Mouse (Mus musculus): ENCODE results near the gene Luc7l3. TPM values are rescaled to one million over a fixed set of nuclear protein-coding genes. Genes with fewer than 3 reads are reported as not detected.
A peak's percentile ranks its signal among the peaks of the same experiment; 100 is the strongest.

Luc7l3 gene
- polyA plus RNA-seq, 1 experiment from 2014 or later, result 68.5 TPM

DNA sequence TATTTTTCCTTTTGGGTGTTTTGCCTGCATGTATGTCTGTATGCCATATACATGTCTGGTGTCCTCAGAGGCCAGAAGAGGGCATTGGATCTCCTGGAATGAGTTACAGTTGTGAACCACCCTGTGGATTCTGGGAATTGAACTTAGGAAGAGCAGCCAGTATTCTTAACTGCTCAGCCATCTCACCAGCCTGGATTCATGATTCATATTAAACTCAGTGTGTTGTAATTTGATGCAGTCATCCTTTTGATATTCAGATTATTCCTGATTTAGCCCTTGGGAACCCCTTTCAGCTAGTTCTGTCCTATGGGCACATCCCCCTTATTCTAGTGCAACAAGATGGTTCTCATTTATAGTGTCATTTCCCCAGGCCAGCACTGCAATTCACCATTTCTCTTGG, 14.8 kb upstream of the Luc7l3 start:
- no peak overlapping the region for H3K9ac ChIP-seq
- H3K27ac ChIP-seq (replicated peaks), result no peak overlapping the region
- ATAC-seq (ENCODE audit: extremely low read depth, insufficient number of reproducible peaks, low FRiP score, low TSS enrichment), result no peak
- no peak overlapping the region for H3K4me2 ChIP-seq
- H3K4me3 ChIP-seq, result no peak overlapping the region
- peaks cover 23% of the 10 kb centered on the region for H3K4me1 ChIP-seq
- no peaks in the 10 kb centered on the region for H3K27me3 ChIP-seq (replicated peaks)
- H3K36me3 ChIP-seq, result peaks cover 73% of the 10 kb centered on the region
- H3K9me3 ChIP-seq, result no peaks in the 10 kb centered on the region

GRCm38 (mm10) chr11:94334386-94334968, 12.7 kb upstream of the Luc7l3 start:
- peaks cover 41% of the 10 kb centered on the region for H3K4me1 ChIP-seq
- H3K9ac ChIP-seq, result peak overlapping the region; percentile 8; the same call in 1 of the 2 replicates
- ATAC-seq (ENCODE audit: extremely low read depth, insufficient number of reproducible peaks, low FRiP score, low TSS enrichment), result no peak
- H3K36me3 ChIP-seq, result peaks cover 54% of the 10 kb centered on the region
- H3K27me3 ChIP-seq (replicated peaks), result no peaks in the 10 kb centered on the region
- peak overlapping the region; percentile 5; the same call in 1 of the 2 replicates for H3K4me2 ChIP-seq
- no peak overlapping the region for H3K27ac ChIP-seq (replicated peaks)
- 78% methylated on average over 8 of the region's 8 CpGs for WGBS
- no peak overlapping the region for H3K4me3 ChIP-seq
- H3K9me3 ChIP-seq, result no peaks in the 10 kb centered on the region

GRCm38 (mm10) chr11:94332726-94333125, 10.9 kb upstream of the Luc7l3 start:
- H3K9me3 ChIP-seq, result no peaks in the 10 kb centered on the region
- no peak overlapping the region for H3K27ac ChIP-seq (replicated peaks)
- 90% methylated on average over 6 of the region's 6 CpGs for WGBS
- H3K36me3 ChIP-seq, result peaks cover 37% of the 10 kb centered on the region
- no peak overlapping the region for H3K4me3 ChIP-seq
- H3K4me1 ChIP-seq, result peaks cover 49% of the 10 kb centered on the region
- H3K9ac ChIP-seq, result no peak overlapping the region
- no peak overlapping the region for H3K4me2 ChIP-seq
- no peaks in the 10 kb centered on the region for H3K27me3 ChIP-seq (replicated peaks)
- ATAC-seq (ENCODE audit: extremely low read depth, insufficient number of reproducible peaks, low FRiP score, low TSS enrichment), result no peak

DNA sequence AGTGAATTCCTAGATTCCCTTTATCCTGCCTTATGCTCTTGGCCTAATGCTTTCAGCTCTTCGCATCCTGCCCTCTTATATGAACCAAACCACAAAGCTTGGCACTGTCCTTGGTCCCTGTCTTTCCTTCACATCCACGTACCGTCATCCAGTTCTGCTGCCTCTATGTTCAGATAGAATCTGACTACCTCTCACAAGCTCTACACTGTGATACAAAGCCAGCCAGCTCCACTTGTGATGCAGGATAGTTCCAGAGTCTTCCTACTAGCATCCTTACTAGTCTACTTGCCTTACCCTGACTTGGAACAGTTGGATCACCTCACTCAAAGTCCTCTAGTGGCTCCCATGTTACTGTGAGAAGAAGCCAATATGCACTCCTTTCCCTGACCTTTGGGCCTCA, 8.4 kb upstream of the Luc7l3 start:
- Histone ChIP-seq H3K4me1 (peaks cover 57% of the 10 kb centered on the region), H3K27me3 (replicated peaks) (no peaks in the 10 kb centered on the region), H3K9me3 (no peaks in the 10 kb centered on the region), H3K9ac (peak overlapping the region; percentile 37; the same call in 1 of the 2 replicates), H3K36me3 (peaks cover 14% of the 10 kb centered on the region), H3K27ac (replicated peaks) (no peak overlapping the region), H3K4me3 (0 out of 2 replicates have a peak overlapping the region, but pooled peaks have one; percentile 3), H3K4me2 (peak overlapping the region; percentile 78; the same call in 1 of the 2 replicates)
- no peak for ATAC-seq (ENCODE audit: extremely low read depth, insufficient number of reproducible peaks, low FRiP score, low TSS enrichment)
- 92% methylated on average over 3 of the region's 3 CpGs for WGBS

DNA sequence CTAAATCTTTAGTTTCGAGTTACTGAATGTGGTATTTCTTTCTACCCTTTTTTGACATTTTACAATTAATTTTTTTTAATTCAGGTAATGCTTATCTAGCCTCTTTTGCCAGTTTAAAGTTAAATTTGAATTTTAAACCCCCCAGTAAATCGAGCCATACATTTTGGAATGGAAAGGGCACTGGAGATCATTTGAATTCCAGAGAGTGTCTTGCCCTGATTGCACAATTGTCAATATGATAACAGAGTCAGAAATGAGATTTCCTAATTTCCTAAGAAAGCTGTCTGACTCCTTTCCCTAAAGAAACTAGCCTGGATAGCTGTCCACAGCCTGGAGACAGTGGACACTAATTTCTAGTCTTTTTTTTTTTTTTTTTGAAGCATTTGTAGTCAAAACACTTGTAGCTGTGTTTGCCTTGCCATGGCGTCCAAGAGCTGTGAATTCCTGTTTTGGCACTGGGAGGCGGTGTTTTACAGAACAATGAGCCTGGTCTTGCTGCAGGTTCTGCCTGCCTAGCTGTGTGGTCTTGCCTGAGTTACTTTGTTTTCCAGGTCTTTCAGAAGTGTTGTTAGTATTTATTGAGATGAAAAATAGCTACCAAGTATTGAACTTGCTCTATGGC, 7.6 kb upstream of the Luc7l3 start:
- H3K9me3 ChIP-seq, result no peaks in the 10 kb centered on the region
- H3K36me3 ChIP-seq, result peaks cover 7% of the 10 kb centered on the region
- no peak overlapping the region; the same call in 1 of the 2 replicates for H3K27ac ChIP-seq (replicated peaks)
- WGBS, result 36% methylated on average over 4 of the region's 4 CpGs
- H3K4me2 ChIP-seq, result peak overlapping the region; percentile 78
- no peaks in the 10 kb centered on the region for H3K27me3 ChIP-seq (replicated peaks)
- peak overlapping the region; percentile 99 for H3K9ac ChIP-seq
- H3K4me3 ChIP-seq, result peak overlapping the region; percentile 89
- peaks cover 53% of the 10 kb centered on the region for H3K4me1 ChIP-seq
- no peak for ATAC-seq (ENCODE audit: extremely low read depth, insufficient number of reproducible peaks, low FRiP score, low TSS enrichment)

GRCm38 (mm10) chr11:94328644-94329025, 6.8 kb upstream of the Luc7l3 start:
- H3K4me1 ChIP-seq, result peaks cover 48% of the 10 kb centered on the region
- 1% methylated on average over 10 of the region's 10 CpGs for WGBS

DNA sequence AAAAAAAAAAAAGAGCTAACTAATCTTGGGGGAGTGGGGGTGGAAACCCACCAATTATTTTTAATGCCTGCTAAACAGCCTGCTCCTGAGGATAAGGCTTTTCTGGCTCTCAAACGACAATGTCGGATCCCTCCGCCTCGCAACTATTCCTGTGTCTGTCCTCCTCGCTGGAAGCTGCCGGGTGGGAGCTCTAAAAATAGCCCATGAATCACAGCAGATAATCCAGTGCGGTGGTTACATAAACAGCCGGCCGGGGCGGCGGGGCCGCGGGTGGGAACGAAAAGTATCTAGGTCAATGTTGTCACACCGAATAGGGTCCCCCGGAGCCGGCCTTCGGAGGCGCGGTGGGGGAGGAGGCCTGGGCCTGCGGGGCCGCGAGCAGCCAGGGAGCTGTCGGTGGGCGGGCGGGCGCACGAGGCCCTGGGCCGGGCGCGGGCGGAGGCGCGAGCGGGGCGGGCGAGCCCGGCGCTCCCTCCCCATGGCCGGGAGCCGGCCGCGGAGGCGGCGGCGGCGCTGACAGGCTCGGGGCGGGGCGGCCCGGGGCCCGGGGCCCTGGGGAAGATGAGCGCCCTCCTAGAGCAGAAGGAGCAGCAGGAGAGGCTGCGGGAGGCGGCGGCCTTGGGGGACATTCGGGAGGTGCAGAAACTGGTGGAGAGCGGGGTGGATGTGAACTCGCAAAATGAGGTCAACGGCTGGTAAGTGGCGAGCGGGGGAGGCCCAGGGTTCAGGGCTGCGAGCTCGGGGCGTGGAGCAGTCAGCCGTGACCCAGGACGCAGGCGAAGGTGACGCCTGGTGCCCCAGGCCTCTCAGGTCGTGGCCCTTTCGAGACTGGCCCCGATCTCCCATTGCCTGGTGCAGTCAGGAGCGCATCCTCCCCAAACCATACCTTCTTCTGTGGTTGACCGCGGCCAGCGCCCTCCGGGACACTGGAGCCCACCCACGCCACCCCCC, 6.2 kb upstream of the Luc7l3 start, which contains the start of gene Ankrd40:
Ankrd40 (plus strand) TSS at position 309 of the 951 bp plus-strand sequence.
- WGBS, result under 1% methylated on average over 60 of the region's 78 CpGs
- Histone ChIP-seq H3K4me1 (peaks cover 47% of the 10 kb centered on the region), H3K27me3 (replicated peaks) (no peaks in the 10 kb centered on the region), H3K36me3 (no peaks in the 10 kb centered on the region; the same call in none of the 2 replicates), H3K27ac (replicated peaks) (peak within 1 kb of the TSS; percentile 99), H3K4me3 (peak within 1 kb of the TSS; percentile 89), H3K9ac (peak within 1 kb of the TSS; percentile 99), H3K9me3 (no peaks in the 10 kb centered on the region), H3K4me2 (peak within 1 kb of the TSS; percentile 78)
- ATAC-seq (ENCODE audit: extremely low read depth, insufficient number of reproducible peaks, low FRiP score, low TSS enrichment), result peak; percentile 75

More at GRCm38 (mm10) chr11:94328644-94329025, 6.8 kb upstream of the Luc7l3 start:
- Histone ChIP-seq H3K9ac (peak overlapping the region; percentile 99), H3K36me3 (peaks cover 1% of the 10 kb centered on the region), H3K27me3 (replicated peaks) (no peaks in the 10 kb centered on the region), H3K9me3 (no peaks in the 10 kb centered on the region), H3K4me2 (peak overlapping the region; percentile 78), H3K27ac (replicated peaks) (peak overlapping the region; percentile 99), H3K4me3 (peak overlapping the region; percentile 89)
- no peak for ATAC-seq (ENCODE audit: extremely low read depth, insufficient number of reproducible peaks, low FRiP score, low TSS enrichment)

DNA sequence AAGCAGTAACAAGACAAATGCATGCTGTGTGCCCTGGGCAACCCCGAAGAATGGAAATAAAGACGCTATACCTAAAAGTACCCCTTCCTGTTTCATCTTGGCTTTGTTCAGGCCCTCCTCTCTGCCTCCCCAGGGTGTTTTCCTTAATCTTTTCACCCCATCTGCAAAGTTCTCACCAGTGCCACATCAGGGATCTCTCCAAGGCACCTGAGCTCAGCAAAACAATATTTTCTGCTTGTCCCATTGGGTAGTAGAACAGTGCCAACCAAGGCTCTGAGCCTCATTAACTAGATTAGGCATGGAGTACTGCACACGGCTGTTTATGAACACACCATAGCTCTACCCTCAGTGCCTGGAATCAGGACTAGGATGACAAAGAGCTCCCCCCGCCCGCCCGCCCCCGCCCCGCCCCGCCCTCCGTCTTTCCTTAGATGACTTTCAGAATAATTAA, 5.2 kb upstream of the Luc7l3 start:
- peak overlapping the region; percentile 78 for H3K4me2 ChIP-seq
- peaks cover 48% of the 10 kb centered on the region for H3K4me1 ChIP-seq
- no peaks in the 10 kb centered on the region; the same call in none of the 2 replicates for H3K36me3 ChIP-seq
- peak overlapping the region; percentile 89 for H3K4me3 ChIP-seq
- ATAC-seq (ENCODE audit: extremely low read depth, insufficient number of reproducible peaks, low FRiP score, low TSS enrichment), result no peak
- no peaks in the 10 kb centered on the region for H3K27me3 ChIP-seq (replicated peaks)
- WGBS, result 6% methylated on average over 10 of the region's 10 CpGs
- no peaks in the 10 kb centered on the region for H3K9me3 ChIP-seq
- H3K9ac ChIP-seq, result peak overlapping the region; percentile 99
- peak overlapping the region; percentile 99 for H3K27ac ChIP-seq (replicated peaks)

- H3K36me3 ChIP-seq, result peaks cover 4% of the 10 kb centered on the region
- no peaks in the 10 kb centered on the region for H3K27me3 ChIP-seq (replicated peaks)
- no peak overlapping the region for H3K4me2 ChIP-seq
- H3K4me1 ChIP-seq, result peaks cover 36% of the 10 kb centered on the region
- no peak overlapping the region for H3K9ac ChIP-seq
- ATAC-seq (ENCODE audit: extremely low read depth, insufficient number of reproducible peaks, low FRiP score, low TSS enrichment), result no peak
- 64% methylated on average over 5 of the region's 5 CpGs for WGBS
- H3K4me3 ChIP-seq, result no peak overlapping the region
- H3K27ac ChIP-seq (replicated peaks), result no peak overlapping the region
- no peaks in the 10 kb centered on the region for H3K9me3 ChIP-seq
Observed at GRCm38 (mm10) chr11:94324618-94325017, 2.8 kb upstream of the Luc7l3 start.

DNA sequence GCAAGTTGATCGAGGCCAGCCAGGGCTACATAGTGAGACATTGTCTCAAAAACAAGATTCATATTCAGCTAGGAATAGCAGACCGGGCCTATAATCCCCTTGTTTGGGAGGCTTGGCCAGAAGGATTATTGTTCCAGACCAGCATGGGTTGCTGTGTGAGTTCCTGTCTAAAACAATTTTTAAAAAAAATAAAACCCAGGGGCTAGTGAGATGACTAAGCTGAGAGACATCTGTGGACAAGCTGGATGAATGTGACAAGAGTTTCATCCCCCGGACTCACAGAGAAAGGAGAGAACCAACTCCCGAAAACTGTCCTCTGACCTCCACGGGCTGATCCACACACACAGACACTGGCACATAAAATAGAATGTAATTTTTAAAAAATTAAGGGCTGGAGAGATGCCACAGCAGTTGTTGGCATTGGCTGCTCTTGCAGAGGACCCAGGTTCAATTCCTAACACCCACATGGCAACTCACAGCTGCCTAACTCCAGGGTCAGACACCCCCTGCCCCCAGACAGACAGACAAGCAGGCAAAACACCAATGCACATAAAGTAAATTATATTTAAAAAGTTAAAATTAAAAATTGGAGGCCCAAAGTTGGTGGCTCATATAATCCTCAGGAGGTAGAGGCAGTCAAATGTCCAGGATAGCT, 1.6 kb upstream of the Luc7l3 start:
- Histone ChIP-seq H3K9me3 (no peaks in the 10 kb centered on the region), H3K27ac (replicated peaks) (peak overlapping the region; percentile 98; the same call in 1 of the 2 replicates), H3K4me3 (no peak overlapping the region), H3K4me2 (no peak overlapping the region), H3K9ac (no peak overlapping the region), H3K36me3 (peaks cover 10% of the 10 kb centered on the region), H3K27me3 (replicated peaks) (no peaks in the 10 kb centered on the region), H3K4me1 (peaks cover 37% of the 10 kb centered on the region)
- 81% methylated on average over 5 of the region's 5 CpGs for WGBS
- ATAC-seq (ENCODE audit: extremely low read depth, insufficient number of reproducible peaks, low FRiP score, low TSS enrichment), result no peak

Data from heart, embryonic 13.5 days (tissue).